Mouse (Mus musculus): Measurements from ENCODE around the gene Aoc3. TPM values are rescaled to one million over a fixed set of nuclear protein-coding genes. Genes with fewer than 3 reads are reported as not detected.

The Aoc3 gene
- total and polyA plus RNA-seq, 2 experiments from 2014 or later = 0.08 to 0.43 TPM

DNA sequence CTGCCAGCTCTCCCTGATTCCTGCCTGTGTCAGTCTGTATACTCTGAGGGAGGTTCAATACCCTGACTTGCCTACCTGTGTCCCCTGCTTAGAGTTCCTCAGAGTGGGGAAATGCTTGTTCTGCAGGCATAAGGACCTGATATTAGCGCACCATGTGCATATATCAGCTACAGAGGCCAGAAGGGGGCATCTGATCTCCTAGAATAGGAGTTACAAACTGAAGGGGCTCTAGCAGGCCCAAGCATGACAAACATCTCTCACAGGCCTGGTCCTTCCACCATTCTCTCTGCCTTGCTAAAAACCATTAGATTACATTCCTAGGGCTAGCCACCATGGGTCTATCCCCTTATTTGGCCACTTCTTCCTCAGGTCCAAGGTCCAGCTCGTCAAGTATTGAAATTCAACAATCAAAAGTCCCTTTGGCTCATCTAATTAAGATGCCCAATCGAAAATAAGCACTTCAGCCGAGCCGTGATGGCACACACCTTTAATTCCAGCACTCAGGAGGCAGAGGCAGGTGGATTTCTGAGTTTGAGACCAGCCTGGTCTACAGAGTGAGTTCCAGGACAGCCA, 24.1 kb downstream of the Aoc3 start:
- Histone ChIP-seq H3K27ac (ENCODE audit: low read depth, low read length) (no peak overlapping the region), H3K9ac (no peak overlapping the region), H3K9me3 (ENCODE audit: low read length) (no peaks in the 10 kb centered on the region), H3K4me1 (ENCODE audit: insufficient read depth) (no peaks in the 10 kb centered on the region), H3K4me3 (ENCODE audit: low read depth, low read length) (no peak overlapping the region), H3K27me3 (ENCODE audit: insufficient read depth, low read length) (no peaks in the 10 kb centered on the region), H3K4me2 (ENCODE audit: low read depth) (no peak overlapping the region), H3K36me3 (ENCODE audit: insufficient read depth) (no peaks in the 10 kb centered on the region)
- ATAC-seq (no peak), DNase-seq (no peak)
- WGBS = 74% methylated on average over 5 of the region's 5 CpGs
- no peak for TF ChIP-seq CTCF (IDR thresholded peaks at IDR 0.05; ENCODE audit: low read depth)

DNA sequence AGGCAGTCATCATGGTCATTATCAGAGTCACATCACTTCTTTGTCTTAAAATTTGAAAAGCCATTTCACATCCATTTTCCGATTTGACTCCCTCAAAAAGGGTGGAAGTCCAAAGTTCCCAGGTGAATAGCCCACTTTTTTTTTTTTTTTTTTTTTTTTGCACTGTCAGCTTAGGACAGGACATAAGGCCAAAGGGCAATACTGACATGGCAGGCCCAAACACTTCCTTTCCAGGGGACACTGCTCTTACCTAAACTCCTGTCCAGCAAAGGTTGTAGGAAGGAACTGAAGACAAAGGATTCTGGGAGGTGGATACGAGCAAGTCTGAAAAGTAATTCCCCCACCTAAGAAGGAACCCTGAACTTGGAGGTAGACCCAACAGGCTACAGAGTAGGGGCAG, 25.5 kb downstream of the Aoc3 start:
- Histone ChIP-seq H3K27me3 (ENCODE audit: insufficient read depth, low read length) (no peaks in the 10 kb centered on the region), H3K4me1 (ENCODE audit: insufficient read depth) (no peaks in the 10 kb centered on the region), H3K36me3 (ENCODE audit: insufficient read depth) (no peaks in the 10 kb centered on the region), H3K9me3 (ENCODE audit: low read length) (no peaks in the 10 kb centered on the region), H3K9ac (no peak overlapping the region), H3K4me3 (ENCODE audit: low read depth, low read length) (no peak overlapping the region), H3K4me2 (ENCODE audit: low read depth) (no peak overlapping the region), H3K27ac (ENCODE audit: low read depth, low read length) (no peak overlapping the region)
- WGBS = 88% methylated on average over 2 of the region's 2 CpGs
- TF ChIP-seq CTCF (IDR thresholded peaks at IDR 0.05; ENCODE audit: low read depth) = no peak
- ATAC-seq = no peak
- DNase-seq = no peak

- no peak for TF ChIP-seq CTCF (IDR thresholded peaks at IDR 0.05; ENCODE audit: low read depth)
- DNase-seq (no peak), ATAC-seq (no peak)
- Histone ChIP-seq H3K27me3 (ENCODE audit: insufficient read depth, low read length) (no peaks in the 10 kb centered on the region), H3K27ac (ENCODE audit: low read depth, low read length) (no peak overlapping the region), H3K4me1 (ENCODE audit: insufficient read depth) (no peaks in the 10 kb centered on the region), H3K9ac (no peak overlapping the region), H3K4me3 (ENCODE audit: low read depth, low read length) (no peak overlapping the region), H3K9me3 (ENCODE audit: low read length) (no peaks in the 10 kb centered on the region), H3K4me2 (ENCODE audit: low read depth) (no peak overlapping the region), H3K36me3 (ENCODE audit: insufficient read depth) (no peaks in the 10 kb centered on the region)
- WGBS = 87% methylated on average over 3 of the region's 3 CpGs
These were observed 27.2 kb downstream of the Aoc3 start for GRCm38 (mm10) chr11:101357505-101358182.

DNA sequence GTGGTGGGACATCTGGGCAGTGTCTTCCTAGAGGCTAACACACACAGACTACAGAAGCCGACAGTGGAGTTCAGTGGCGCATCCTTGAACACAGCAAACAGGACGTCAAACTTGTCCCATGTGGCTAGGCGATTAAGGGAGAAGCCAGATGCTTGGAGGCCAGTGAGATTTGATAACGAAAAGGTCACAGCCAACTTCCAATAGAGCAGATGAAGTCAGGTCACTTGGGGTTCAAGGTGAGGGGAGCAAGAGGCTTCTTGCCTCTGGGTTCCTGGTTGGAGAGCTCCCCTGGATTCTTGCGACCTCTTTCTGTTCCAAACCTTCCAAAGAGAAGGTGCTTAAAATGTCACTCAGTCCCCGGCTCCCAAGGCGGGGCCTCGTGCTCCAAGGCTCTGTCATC, 29.4 kb downstream of the Aoc3 start:
- H3K4me3 ChIP-seq (ENCODE audit: low read depth, low read length) = no peak overlapping the region
- no peak overlapping the region for H3K9ac ChIP-seq
- no peaks in the 10 kb centered on the region for H3K9me3 ChIP-seq (ENCODE audit: low read length)
- no peak overlapping the region for H3K4me2 ChIP-seq (ENCODE audit: low read depth)
- DNase-seq (no peak), ATAC-seq (no peak)
- no peaks in the 10 kb centered on the region for H3K27me3 ChIP-seq (ENCODE audit: insufficient read depth, low read length)
- WGBS = 76% methylated on average over 9 of the region's 9 CpGs
- TF ChIP-seq CTCF (IDR thresholded peaks at IDR 0.05; ENCODE audit: low read depth) = no peak
- H3K27ac ChIP-seq (ENCODE audit: low read depth, low read length) = no peak overlapping the region
- no peaks in the 10 kb centered on the region for H3K4me1 ChIP-seq (ENCODE audit: insufficient read depth)
- H3K36me3 ChIP-seq (ENCODE audit: insufficient read depth) = no peaks in the 10 kb centered on the region

GRCm38 (mm10) chr11:101360651-101361113, 30.3 kb downstream of the Aoc3 start:
- Histone ChIP-seq H3K4me2 (ENCODE audit: low read depth) (no peak overlapping the region), H3K27me3 (ENCODE audit: insufficient read depth, low read length) (no peaks in the 10 kb centered on the region), H3K4me1 (ENCODE audit: insufficient read depth) (no peaks in the 10 kb centered on the region), H3K9ac (no peak overlapping the region), H3K4me3 (ENCODE audit: low read depth, low read length) (no peak overlapping the region), H3K9me3 (ENCODE audit: low read length) (no peaks in the 10 kb centered on the region), H3K27ac (ENCODE audit: low read depth, low read length) (no peak overlapping the region), H3K36me3 (ENCODE audit: insufficient read depth) (no peaks in the 10 kb centered on the region)
- WGBS = 69% methylated on average over 3 of the region's 3 CpGs
- TF ChIP-seq CTCF (IDR thresholded peaks at IDR 0.05; ENCODE audit: low read depth) = no peak
- no peak for DNase-seq
- ATAC-seq = no peak

DNA sequence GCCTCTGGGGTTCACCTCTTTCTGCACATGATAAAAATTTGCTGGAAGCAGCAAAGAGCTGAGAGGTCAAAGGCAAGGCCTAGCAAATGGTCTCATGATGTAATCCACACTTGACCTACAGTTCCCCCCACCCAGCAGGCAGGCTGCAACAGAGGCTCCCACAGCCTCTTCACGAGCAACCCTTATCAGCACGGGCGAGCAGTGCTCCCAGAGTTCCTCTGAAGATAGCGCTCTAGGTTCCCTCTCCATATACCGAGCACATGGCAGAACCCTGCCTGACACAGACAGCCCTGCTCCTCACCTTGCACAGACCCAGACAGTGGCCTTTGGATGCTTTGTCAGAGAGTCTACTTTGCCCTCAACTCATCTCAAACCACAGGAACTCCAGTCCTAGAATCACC, 34.1 kb downstream of the Aoc3 start:
- no peaks in the 10 kb centered on the region for H3K36me3 ChIP-seq (ENCODE audit: insufficient read depth)
- H3K27me3 ChIP-seq (ENCODE audit: insufficient read depth, low read length) = no peaks in the 10 kb centered on the region
- H3K4me1 ChIP-seq (ENCODE audit: insufficient read depth) = no peaks in the 10 kb centered on the region
- WGBS = 86% methylated on average over 5 of the region's 5 CpGs
- no peak for DNase-seq
- H3K9me3 ChIP-seq (ENCODE audit: low read length) = no peaks in the 10 kb centered on the region
- no peak for TF ChIP-seq CTCF (IDR thresholded peaks at IDR 0.05; ENCODE audit: low read depth)
- H3K27ac ChIP-seq (ENCODE audit: low read depth, low read length) = no peak overlapping the region
- no peak overlapping the region for H3K4me3 ChIP-seq (ENCODE audit: low read depth, low read length)
- no peak overlapping the region for H3K9ac ChIP-seq
- ATAC-seq = no peak
- no peak overlapping the region for H3K4me2 ChIP-seq (ENCODE audit: low read depth)

- no peak within 1 kb of the TSS for H3K4me2 ChIP-seq (ENCODE audit: low read depth)
- H3K4me1 ChIP-seq (ENCODE audit: insufficient read depth) = no peaks in the 10 kb centered on the region
- no peak for TF ChIP-seq CTCF (IDR thresholded peaks at IDR 0.05; ENCODE audit: low read depth)
- DNase-seq (no peak), ATAC-seq (no peak)
- WGBS = 88% methylated on average over 8 of the region's 8 CpGs
- no peaks in the 10 kb centered on the region for H3K9me3 ChIP-seq (ENCODE audit: low read length)
- H3K27ac ChIP-seq (ENCODE audit: low read depth, low read length) = no peak within 1 kb of the TSS
- H3K9ac ChIP-seq = no peak within 1 kb of the TSS
- no peak within 1 kb of the TSS for H3K4me3 ChIP-seq (ENCODE audit: low read depth, low read length)
- no peaks in the 10 kb centered on the region for H3K36me3 ChIP-seq (ENCODE audit: insufficient read depth)
- H3K27me3 ChIP-seq (ENCODE audit: insufficient read depth, low read length) = no peaks in the 10 kb centered on the region
These were observed 37.0 kb downstream of the Aoc3 start, which contains the start of gene G6pc for GRCm38 (mm10) chr11:101367326-101367935. Gene G6pc (plus strand): TSS chr11:101367561.

Data from forebrain, postnatal 0 days (tissue).